Mouse (Mus musculus) mouse embryonic stem cell (cell line): ENCODE results near the gene Fam196a.

Source experiments
- in situ Hi-C, 2 experiments: fragments of 300-500 bp; cut with MboI; formaldehyde crosslinking; loops; 1 replicate in 1 of 2; 3 replicates in 1 of 2; pipeline ENCODE4 v1.14.3; 2019 to 2020; ENCODE audit warnings: low sequenced_read_pairs in 2 of 2, low pct_unique_long_range_greater_than_20kb in 1 of 2, mixed read lengths in 1 of 2; ENCODE audit not compliant: unreplicated experiment in 1 of 2

Gene Fam196a

DNA sequence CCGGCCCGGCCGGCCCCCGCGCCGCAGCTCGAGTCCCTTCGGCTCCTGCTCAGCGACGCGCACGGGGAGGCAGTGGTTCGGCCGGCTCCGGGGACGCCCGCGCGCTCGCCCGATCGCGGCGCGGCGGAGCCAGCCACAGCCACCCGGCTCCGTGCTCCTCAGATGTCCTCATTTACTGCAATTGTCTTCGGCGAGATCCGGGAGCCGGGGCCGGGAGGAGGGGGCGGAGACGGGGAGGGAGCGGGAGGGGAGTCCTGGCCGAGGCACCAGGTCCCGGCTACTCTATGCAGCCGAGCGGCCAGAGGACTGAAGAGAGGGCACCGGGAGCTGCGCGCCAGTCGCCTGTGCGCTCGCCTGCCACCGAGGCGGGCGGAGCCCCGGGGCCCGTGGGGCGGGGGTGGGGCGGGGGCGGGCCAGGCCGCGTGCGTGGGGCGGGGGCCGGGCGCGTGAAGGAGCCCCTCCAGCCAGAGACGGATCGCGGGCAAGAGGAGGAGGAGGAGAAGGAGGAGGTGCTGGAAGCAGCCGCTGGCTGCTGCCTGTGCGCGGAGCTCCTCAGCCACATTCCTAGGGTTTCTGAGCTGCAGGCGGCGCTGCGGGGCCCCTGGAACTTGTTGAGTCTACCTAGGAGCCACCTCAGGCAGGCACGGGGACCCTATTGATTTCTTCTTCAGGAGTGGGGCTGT lies at the start of gene Fam196a:
Fam196a (minus strand) TSS at position 504 of the 683 bp plus-strand sequence.
- in situ Hi-C loops, result no loop called here

DNA sequence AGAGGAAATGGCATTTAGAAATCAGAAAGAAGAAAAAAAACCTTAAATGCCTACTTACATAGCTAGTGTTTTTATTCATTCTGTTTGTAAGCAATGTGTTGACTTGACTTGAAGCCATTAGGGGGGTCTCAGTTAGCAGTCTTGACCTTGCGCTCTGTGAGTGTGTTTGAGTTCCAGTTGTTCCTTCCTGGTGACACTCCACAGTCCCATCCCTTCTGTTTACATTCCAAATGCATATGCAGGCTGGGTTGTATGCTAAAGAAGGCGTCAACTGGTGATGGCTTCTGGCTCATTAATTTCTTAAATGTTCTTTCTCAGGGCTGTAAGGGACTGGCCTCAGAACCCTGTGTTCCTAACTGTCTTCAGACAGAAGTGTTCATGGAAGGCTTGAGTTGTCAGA lies 23.4 kb upstream of the Fam196a start:
- in situ Hi-C loops, result loop anchor here (25.0 kb wide), 2 partner anchors 201 to 401 kb away; no protein-coding TSS in a partner anchor

DNA sequence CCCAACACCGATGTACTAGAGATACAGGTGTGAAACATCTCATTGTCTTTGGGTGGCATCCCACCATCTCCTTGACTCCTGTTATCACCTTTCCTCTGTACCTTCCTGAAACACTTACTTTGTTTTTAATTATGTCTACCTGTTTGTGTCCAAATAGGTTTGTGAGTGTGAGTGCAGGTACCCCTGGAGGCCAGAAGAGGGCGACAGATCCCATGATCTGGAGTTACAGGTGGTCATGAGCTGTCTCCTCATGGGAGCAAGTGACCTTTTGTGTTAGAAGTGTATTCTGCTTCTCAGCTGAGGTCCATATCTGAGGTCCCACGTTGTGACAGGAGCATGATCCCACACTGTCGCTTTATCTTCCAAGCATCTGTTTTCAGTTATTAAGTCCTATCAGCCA lies 22.6 kb upstream of the Fam196a start:
- in situ Hi-C loops, result loop anchor here (25.0 kb wide), 2 partner anchors 201 to 401 kb away; no protein-coding TSS in a partner anchor

DNA sequence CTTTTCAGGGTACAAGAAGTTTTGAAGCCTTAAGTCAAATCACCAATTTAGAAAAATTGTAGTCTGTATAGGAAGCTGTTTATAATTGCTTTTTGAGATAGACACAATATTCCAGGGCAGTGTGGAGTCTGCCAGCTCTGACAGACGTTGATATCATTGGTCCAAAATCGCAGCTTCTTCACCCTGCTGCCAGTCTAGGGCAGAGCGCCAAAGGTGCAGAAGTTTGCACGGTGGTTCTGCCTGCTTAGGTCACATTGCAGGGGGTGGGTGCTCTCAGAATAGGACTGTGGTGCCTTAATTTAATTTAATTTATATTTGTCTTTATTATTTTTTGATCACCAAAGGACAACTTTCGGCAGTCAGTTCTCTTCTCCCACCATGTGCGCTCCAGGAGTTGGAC lies 20.9 kb upstream of the Fam196a start:
- in situ Hi-C loops, result loop anchor here (25.0 kb wide), 2 partner anchors 203 to 403 kb away; no protein-coding TSS in a partner anchor

DNA sequence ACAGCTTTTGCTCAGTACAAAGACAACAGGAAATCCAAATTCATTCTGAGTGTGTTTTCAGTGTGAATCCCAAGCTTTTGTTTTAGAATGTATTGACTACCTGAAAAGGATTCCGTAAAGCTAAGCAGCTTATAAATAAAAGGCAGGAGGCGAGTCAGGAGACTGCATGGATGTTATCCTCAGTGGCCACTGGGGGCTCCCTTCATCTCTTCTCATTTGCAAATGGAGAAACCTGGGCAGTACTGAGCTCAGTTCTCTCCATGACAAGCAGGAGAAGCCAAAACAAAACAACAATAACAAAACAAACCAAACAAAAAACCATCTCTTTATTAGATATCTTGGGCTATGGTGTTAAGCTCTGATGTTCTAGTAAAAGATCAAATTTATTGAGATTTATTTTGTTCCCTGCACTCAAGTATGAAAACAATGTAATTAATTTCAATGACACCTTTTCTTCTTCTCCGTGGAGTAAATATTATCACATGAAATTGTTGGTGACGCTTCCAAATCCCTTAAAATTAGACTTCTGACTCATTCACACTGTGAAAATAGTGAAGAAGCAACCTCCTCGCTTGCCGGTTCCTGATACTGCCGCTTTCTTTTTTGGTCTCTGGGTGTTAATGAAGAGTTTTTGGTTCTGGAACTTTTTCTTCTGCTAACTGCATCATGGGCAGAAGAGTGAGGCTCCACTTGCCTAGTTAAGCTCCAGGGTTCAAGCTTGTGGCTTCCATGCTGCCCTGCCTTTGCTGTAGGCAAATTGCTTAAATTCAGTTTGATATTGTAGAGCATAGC lies 7.9 kb upstream of the Fam196a start:
- in situ Hi-C loops, result no loop called here

DNA sequence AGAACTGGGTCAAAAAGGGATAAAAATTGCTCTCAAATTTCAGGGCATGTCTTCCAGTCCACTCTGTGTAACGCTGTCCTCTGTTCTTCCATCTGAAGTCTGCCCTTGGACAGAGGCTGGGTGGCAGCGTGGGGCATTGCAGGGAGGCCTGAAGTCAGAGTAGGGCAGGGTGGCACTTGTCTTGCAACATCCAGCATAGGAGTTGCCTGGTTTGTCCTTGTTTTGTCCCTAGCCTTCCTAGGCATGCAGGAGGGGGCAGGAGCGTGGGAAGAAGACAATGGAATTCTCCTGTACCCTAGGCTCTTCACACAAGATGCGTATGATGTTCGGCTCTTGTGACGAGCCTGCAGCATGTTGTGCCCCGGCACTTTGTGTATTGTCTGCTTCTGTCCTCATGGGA lies 5.5 kb upstream of the Fam196a start:
- in situ Hi-C loops, result no loop called here

DNA sequence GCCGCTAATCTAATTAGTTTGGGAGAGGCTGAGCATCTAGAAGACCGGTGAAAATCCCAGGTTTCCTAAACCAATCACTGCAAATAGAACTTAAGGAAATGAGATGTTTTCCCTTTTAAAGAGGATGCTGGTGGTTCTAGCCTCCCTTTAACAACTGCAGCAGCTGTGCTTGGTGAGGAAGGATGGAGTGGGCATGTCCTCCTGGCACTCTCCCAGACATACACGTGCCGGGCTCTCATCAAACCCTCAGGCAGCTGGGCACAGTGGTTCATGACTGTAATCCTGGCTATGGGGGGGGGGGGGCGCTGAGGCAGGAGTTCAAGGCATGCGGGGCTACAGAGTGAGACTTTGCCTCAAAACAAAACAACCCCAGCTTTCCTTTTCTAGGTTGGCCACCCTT lies 4.8 kb upstream of the Fam196a start:
- in situ Hi-C loops, result no loop called here

DNA sequence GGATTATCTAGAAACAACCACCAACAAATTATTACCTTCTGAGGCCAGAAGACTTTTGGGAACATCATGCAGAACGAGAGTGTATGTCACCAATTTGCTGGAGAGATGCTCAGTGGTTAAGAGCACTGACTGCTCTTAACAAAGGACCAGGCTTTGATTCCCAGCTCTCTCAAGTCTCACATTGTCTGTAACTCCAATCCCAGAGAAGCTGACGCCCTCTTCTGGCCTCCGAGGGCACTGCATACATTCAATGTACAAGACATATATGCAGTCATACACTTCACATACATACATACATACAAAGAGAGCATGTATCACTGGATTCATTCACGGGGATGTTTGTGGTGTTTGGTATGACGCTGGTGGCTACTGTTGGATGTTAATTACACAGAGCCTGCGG lies 3.7 kb upstream of the Fam196a start:
- in situ Hi-C loops, result no loop called here

DNA sequence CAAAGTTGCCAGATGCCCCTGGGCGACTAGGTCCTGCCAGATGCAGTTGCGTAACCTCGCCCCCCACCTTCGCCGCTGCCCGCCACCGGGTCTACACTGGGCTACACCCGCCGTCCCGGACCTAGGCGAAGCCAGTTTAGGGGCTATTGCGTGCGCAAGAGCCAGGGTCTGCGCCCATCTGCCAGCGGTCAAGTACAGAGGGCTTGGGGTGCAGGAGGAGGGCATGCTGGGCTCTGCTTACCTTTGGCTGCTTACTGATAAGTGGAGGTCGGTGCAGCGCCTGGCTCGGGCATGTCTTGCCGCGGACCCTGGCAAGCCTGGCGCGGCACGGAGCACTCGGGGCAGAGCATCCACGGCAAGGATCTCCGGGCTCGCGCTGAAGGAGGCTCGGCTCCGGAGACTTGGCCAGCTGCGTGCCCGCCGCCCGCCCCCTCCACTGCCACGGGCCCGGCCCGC lies 731 bp downstream of the Fam196a start:
- in situ Hi-C loops, result no loop called here

DNA sequence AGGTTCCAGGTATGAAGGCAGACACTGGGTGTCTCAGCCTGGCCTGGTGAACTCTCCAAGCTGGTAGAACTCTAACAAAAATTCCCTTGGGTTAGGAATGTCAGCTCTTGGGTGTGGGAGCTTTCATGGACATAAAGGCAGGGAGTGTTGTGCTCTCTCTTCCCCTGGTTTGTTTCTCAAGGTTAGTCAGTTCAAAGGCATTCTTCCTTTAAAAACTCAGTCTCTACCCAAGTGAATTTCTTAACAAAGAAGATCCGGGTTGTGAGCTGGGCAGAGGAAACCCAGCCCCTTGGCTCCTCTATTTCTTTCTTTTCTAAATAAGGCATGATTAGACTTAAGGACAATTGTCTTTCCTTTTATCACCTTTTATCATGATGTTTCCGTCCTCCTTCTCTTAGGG lies 6.3 kb downstream of the Fam196a start:
- in situ Hi-C loops, result no loop called here

DNA sequence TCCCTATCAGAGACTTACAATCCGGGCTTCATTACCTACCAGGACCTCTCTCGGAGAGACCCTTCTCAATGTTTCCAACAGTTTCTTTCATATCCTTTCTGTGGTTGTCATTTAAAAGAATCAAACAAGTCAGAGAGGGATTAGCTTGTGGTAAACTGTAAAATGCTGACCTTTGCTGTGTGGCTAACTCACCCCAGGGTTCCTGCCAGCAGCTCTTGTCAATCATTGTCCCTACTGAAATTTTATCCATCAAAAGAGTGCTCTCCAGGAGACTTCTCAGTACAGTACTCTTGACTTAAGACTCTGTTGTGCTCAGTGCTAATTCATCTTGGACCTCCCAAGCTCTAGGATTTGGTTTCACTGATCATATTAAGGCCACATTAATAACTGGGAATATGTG lies 36.2 kb downstream of the Fam196a start:
- in situ Hi-C loops, result no loop called here

DNA sequence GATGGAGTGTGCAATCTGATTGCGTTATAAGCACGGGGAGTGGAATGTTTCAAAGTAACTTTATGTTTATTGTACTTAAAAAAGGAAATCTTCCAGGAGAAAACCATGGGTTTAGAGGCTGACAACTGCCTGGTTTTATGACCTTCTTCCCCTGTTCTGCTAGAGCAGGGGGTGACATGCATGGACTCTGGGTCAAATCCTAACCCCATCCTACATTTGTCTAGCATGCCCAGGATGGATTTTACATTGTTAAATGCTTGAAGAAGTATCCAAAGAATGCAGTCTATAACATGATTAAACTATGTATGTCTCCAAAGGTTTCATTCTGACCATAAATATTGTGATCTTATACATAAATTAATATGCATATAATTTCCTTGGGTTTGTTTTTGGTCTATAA lies 38.8 kb downstream of the Fam196a start:
- in situ Hi-C loops, result no loop called here

DNA sequence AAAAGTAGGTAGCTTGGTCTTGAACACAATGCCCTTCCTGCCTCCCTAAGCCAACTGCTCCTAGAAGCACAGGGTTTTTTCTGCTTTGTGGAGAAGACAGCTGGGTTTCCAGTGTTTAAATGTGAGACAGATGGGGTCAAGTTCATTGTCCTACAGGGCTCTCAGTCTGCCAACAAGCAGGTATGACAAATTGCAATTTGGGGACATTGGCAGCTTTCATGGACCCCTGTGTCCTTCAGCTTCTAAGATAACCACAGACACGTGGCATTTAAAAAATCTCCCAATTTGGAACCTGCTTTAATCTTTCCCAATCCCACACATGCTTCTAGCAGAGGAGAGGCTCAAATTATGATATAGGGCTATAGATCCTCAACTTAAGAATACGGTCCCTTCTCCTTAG lies 43.6 kb downstream of the Fam196a start:
- in situ Hi-C loops, result no loop called here

DNA sequence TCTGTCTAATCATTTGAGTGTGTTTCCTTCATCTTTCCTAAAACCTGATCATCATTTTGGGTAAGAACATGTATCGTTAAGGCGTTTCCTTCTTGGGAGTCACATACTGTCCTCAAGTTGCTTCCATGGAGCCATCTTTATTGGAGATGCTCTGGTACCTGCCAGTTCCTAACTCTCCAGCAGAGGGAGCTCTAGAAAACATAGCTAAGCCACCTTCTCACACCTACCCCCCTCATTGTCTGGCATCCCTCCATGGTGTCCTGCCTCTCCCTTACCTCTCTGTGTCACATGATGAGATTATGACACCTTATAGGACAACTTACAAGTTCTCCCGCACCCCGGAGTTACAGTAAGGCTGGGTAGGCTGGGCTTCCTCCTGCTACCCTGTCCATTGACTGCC lies 45.3 kb downstream of the Fam196a start:
- in situ Hi-C loops, result no loop called here

DNA sequence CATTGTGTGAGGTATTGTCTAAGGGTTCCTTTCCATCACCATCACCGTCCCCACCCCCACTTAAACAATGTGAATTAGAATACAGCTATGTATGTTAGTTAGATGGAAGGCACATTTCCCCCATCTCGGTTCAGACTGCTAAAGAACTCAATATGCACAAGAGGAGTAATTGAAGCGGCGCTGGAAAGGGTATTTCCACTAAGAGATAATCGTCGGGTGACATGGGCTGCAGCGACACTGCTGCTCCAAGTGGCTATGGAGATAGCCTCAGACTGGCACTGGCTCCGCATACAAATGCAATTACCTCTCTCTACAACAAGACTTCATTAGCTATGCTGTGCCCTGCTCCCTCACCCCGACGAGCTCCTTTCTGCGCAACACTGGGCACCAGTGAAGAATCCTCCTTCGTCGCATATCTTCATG lies 45.8 kb downstream of the Fam196a start:
- in situ Hi-C loops, result no loop called here

DNA sequence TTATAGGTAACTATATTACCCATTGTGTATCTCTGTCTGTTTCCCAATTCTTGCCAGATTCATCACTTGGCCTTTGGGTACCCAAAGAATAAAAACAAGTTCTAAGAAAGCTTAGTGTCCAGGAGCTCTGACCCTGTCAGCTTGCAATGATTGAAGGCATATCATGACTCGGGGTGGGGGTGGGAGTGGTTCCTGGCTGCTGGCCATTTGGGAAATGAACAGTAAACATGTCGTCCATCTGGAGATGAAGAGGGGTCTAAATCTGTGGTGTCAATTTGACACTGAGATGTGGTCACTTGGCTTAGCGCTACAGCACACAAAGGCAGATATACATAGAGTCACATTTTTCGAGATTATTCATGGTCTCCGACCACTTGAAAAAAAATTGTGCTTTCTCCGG lies 54.7 kb downstream of the Fam196a start:
- in situ Hi-C loops, result no loop called here

DNA sequence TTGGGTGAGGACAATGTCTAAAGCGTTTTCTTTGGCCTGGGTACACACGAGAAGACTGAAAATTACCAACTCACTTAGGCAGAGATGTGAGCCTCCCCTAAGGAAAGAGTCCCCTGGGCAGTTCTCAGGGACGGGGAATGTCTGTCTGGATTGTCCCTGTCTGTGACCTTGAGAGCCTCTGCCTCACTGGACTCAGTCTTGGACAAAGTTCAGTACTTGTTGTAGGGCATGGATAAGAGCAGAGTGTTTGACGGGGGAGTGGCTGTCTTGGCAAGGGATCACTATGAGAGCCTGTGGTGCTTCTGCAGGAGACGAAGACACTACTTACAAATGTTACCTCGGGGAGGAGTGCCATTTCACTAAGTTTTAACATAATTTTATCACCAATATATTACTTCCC lies 57.8 kb downstream of the Fam196a start:
- in situ Hi-C loops, result no loop called here

DNA sequence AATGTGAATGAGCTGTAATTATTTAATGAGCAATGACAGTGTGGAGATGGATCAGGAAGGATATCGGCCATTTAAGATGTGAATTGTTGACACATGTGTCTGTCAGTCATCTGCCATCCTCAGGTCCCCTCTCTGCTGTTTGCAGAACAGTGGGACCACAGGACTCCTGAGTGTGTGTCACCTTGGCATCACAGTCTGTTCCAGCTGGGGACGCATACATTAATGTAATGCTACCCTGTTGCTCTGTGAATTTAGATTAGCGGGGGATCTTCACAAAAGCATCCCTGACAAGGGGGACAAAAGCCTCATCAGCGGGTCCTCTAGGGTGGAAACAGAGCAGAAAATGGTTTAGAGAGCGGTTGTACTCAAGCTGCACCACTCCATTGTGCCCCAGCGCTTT lies 59.2 kb downstream of the Fam196a start:
- in situ Hi-C loops, result no loop called here

DNA sequence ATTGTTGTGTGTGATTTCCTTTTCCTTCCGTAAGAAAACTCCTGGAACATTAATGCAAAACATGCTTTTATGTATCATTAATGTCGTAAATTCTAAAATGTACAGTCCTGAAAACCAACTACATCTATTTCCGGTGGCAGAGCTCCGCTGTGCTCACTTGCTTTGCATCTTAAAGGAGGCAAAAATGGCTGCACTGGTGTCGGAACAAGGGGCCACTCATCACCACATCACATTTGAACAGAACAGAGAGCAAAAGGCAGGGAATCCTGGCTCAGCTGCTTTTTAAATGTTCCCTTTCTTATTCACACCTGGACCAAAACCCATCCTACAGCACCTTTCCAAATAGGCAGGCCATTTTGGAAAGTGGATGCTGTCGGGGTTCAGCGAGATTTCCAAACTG lies 65.2 kb downstream of the Fam196a start:
- in situ Hi-C loops, result no loop called here

DNA sequence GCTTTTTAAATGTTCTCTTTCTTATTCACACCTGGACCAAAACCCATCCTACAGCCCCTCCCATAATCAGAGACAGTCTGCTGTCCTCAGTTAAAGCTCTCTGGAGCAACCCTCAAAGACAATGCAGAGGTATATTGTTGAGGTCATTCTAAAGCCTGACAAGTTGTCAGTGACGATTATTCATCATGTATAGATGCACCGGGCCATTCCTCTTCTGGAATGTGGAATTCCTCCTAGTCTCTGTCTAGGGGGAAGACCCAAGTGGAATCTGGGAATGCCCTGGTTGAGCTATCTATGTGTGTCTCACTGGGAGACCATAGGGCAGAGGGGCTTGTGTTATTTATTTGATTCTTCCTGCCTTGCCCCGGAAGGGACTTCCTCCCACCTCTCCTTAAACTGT lies 65.7 kb downstream of the Fam196a start:
- in situ Hi-C loops, result no loop called here
